Mouse (Mus musculus): Measurements from ENCODE around the gene Chtop. TPM values are rescaled to one million over a fixed set of nuclear protein-coding genes. Genes with fewer than 3 reads are reported as not detected.

Gene Chtop
- total and polyA plus RNA-seq, 3 experiments, result 78.6 to 135 (median 97.0) TPM

DNA sequence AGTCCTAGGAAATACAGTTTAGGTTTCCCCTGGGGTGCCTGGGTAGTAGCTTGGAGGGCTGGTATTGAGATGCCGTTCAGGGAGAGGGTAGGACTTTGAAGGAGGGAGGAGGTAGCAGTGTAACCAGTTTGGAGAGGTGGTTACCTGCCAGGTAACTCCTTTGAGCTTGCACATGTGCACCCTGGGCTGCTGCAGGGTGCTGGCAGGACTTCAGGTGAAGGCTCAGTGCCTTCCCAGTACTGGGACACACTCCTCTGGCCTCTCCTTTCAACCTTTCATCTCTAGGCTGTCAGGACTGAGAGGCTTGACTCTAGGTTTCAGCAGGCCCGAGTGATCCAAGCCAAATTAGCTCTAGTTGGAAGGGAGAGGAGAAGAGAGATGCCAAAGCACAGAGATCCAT lies 16.8 kb upstream of the Chtop start:
- H3K27me3 ChIP-seq (ENCODE audit: insufficient read depth, low read length), result peaks cover 33% of the 10 kb centered on the region
- H3K9me3 ChIP-seq (replicated peaks), result no peaks in the 10 kb centered on the region
- H3K36me3 ChIP-seq (replicated peaks), result peaks cover 5% of the 10 kb centered on the region
- TF ChIP-seq GATA1 (IDR thresholded peaks at IDR 0.05; ENCODE audit: borderline replicate concordance, low read length) (no peak), CTCF (IDR thresholded peaks at IDR 0.05; ENCODE audit: low read depth, low read length) (no peak), GATA2 (IDR thresholded peaks at IDR 0.05; ENCODE audit: borderline replicate concordance, low read depth, low read length) (no peak), POLR2AphosphoS5 (IDR thresholded peaks at IDR 0.05; ENCODE audit: insufficient replicate concordance, low read depth, low read length) (no peak), TAL1 (conservative IDR thresholded peaks at IDR 0.05; ENCODE audit: low read depth, low read length) (no peak)
- no peak for DNase-seq (ENCODE audit: low spot score)
- H3K4me1 ChIP-seq (ENCODE audit: insufficient read depth, low read depth, low read length), result peaks cover 9% of the 10 kb centered on the region
- no peak overlapping the region for H3K4me3 ChIP-seq (ENCODE audit: low read depth, low read length)
- ATAC-seq (ENCODE audit: extremely low read depth, insufficient number of reproducible peaks, low FRiP score, poor library complexity, severe bottlenecking), result no peak

DNA sequence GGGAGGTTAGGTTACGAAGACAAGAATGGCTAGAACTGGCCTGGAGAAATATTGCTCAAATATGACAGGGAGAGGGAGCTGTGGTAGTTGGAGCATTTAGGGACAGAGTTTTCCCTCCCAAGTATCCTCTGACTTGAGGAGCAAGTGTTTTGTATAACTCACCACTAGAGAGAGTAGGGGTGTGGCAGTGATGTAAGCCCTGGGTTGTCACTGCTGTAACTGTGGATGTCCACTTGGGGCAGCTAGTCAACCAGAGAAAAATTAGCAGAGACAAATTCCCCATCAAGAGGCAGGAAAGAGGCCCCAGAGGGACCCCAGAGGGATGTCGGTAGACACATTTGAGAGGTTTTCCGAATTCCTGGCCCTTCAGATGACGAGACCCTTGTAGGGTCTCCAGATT lies 16.1 kb upstream of the Chtop start:
- TF ChIP-seq TAL1 (conservative IDR thresholded peaks at IDR 0.05; ENCODE audit: low read depth, low read length), result no peak
- no peak for TF ChIP-seq GATA2 (IDR thresholded peaks at IDR 0.05; ENCODE audit: borderline replicate concordance, low read depth, low read length)
- TF ChIP-seq CTCF (IDR thresholded peaks at IDR 0.05; ENCODE audit: low read depth, low read length), result no peak
- TF ChIP-seq GATA1 (IDR thresholded peaks at IDR 0.05; ENCODE audit: borderline replicate concordance, low read length), result no peak
- TF ChIP-seq POLR2AphosphoS5 (IDR thresholded peaks at IDR 0.05; ENCODE audit: insufficient replicate concordance, low read depth, low read length), result no peak
- H3K36me3 ChIP-seq (replicated peaks), result peaks cover 7% of the 10 kb centered on the region
- H3K9me3 ChIP-seq (replicated peaks), result no peaks in the 10 kb centered on the region
- H3K27me3 ChIP-seq (ENCODE audit: insufficient read depth, low read length), result peaks cover 33% of the 10 kb centered on the region
- H3K4me1 ChIP-seq (ENCODE audit: insufficient read depth, low read depth, low read length), result peaks cover 9% of the 10 kb centered on the region
- ATAC-seq (ENCODE audit: extremely low read depth, insufficient number of reproducible peaks, low FRiP score, poor library complexity, severe bottlenecking), result no peak
- no peak for DNase-seq (ENCODE audit: low spot score)
- H3K4me3 ChIP-seq (ENCODE audit: low read depth, low read length), result no peak overlapping the region

DNA sequence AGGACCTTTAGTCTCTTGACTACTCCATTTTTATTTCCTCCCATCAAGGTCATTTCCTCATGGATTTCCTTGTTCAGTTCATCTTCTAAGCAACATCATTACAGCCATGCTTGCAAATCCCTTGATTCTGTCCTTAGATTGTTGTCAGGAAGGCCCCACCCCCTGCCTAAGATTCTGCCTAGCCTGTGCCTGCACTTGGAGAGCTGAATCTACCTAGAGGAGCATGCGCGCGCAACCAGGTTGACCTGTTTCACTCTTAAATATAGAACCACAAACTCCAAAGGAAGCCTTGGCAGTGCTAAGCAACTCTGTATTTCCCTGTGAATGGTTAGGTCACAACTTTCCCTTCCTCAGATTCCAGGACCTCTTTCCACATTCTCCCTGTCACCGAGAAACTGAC lies 8.4 kb upstream of the Chtop start:
- peaks cover 22% of the 10 kb centered on the region for H3K36me3 ChIP-seq (replicated peaks)
- H3K4me1 ChIP-seq (ENCODE audit: insufficient read depth, low read depth, low read length), result peaks cover 27% of the 10 kb centered on the region
- ATAC-seq (ENCODE audit: extremely low read depth, insufficient number of reproducible peaks, low FRiP score, poor library complexity, severe bottlenecking) (no peak), DNase-seq (ENCODE audit: low spot score) (no peak)
- no peak overlapping the region for H3K4me3 ChIP-seq (ENCODE audit: low read depth, low read length)
- no peaks in the 10 kb centered on the region for H3K9me3 ChIP-seq (replicated peaks)
- TF ChIP-seq CTCF (IDR thresholded peaks at IDR 0.05; ENCODE audit: low read depth, low read length), result no peak
- no peak for TF ChIP-seq TAL1 (conservative IDR thresholded peaks at IDR 0.05; ENCODE audit: low read depth, low read length)
- no peak for TF ChIP-seq POLR2AphosphoS5 (IDR thresholded peaks at IDR 0.05; ENCODE audit: insufficient replicate concordance, low read depth, low read length)
- TF ChIP-seq GATA1 (IDR thresholded peaks at IDR 0.05; ENCODE audit: borderline replicate concordance, low read length), result no peak
- no peaks in the 10 kb centered on the region for H3K27me3 ChIP-seq (ENCODE audit: insufficient read depth, low read length)

DNA sequence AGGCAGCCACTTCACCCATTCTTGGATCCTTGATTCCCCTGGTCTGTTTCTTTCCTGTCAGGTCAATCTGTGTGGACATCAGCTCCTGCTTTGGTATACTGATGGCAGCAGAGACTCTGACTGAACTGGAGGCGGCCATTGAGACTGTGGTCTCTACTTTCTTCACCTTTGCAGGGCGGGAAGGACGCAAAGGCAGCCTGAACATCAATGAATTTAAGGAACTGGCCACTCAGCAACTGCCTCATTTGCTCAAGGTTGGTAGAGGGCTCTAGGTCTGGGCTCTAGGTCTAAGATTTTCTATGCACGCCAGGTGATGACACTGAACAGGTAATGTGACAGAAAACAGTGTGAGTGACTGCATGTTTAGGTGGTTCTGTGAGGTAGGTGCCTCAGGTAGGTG lies 6.5 kb upstream of the Chtop start:
- ATAC-seq (ENCODE audit: extremely low read depth, insufficient number of reproducible peaks, low FRiP score, poor library complexity, severe bottlenecking) (no peak), DNase-seq (ENCODE audit: low spot score) (no peak)
- peaks cover 31% of the 10 kb centered on the region for H3K4me1 ChIP-seq (ENCODE audit: insufficient read depth, low read depth, low read length)
- no peak for TF ChIP-seq GATA2 (IDR thresholded peaks at IDR 0.05; ENCODE audit: borderline replicate concordance, low read depth, low read length)
- no peak for TF ChIP-seq TAL1 (conservative IDR thresholded peaks at IDR 0.05; ENCODE audit: low read depth, low read length)
- no peak for TF ChIP-seq GATA1 (IDR thresholded peaks at IDR 0.05; ENCODE audit: borderline replicate concordance, low read length)
- no peak for TF ChIP-seq POLR2AphosphoS5 (IDR thresholded peaks at IDR 0.05; ENCODE audit: insufficient replicate concordance, low read depth, low read length)
- TF ChIP-seq CTCF (IDR thresholded peaks at IDR 0.05; ENCODE audit: low read depth, low read length), result no peak
- peaks cover 34% of the 10 kb centered on the region for H3K36me3 ChIP-seq (replicated peaks)
- no peaks in the 10 kb centered on the region for H3K9me3 ChIP-seq (replicated peaks)
- no peaks in the 10 kb centered on the region for H3K27me3 ChIP-seq (ENCODE audit: insufficient read depth, low read length)
- no peak overlapping the region for H3K4me3 ChIP-seq (ENCODE audit: low read depth, low read length)

DNA sequence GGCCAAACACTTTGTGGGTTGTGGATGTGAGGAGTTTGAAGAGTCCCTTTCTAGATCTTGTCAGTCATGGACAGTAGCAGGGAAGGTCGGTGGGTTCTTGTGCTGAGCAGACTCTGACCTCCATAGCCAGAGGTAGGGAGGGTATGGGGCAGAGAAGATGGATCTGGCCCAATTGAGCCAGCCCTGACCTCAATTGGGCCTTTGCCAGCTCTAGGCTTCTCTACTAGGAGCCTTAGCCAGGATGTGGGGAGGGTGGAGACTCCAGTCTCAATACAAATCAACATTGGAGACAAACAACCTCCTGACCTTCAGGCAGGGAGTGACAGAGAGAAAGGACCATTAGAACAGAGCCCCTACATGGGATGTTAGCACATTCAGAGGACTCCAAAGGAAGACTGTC lies 5.9 kb upstream of the Chtop start:
- DNase-seq (ENCODE audit: low spot score) (no peak), ATAC-seq (ENCODE audit: extremely low read depth, insufficient number of reproducible peaks, low FRiP score, poor library complexity, severe bottlenecking) (no peak)
- Histone ChIP-seq H3K4me1 (ENCODE audit: insufficient read depth, low read depth, low read length) (peaks cover 32% of the 10 kb centered on the region), H3K36me3 (replicated peaks) (peaks cover 35% of the 10 kb centered on the region), H3K27me3 (ENCODE audit: insufficient read depth, low read length) (no peaks in the 10 kb centered on the region), H3K4me3 (ENCODE audit: low read depth, low read length) (peak overlapping the region; percentile 70), H3K9me3 (replicated peaks) (no peaks in the 10 kb centered on the region)
- no peak for TF ChIP-seq GATA1 (IDR thresholded peaks at IDR 0.05; ENCODE audit: borderline replicate concordance, low read length)
- TF ChIP-seq POLR2AphosphoS5 (IDR thresholded peaks at IDR 0.05; ENCODE audit: insufficient replicate concordance, low read depth, low read length), result no peak
- TF ChIP-seq GATA2 (IDR thresholded peaks at IDR 0.05; ENCODE audit: borderline replicate concordance, low read depth, low read length), result no peak
- no peak for TF ChIP-seq CTCF (IDR thresholded peaks at IDR 0.05; ENCODE audit: low read depth, low read length)
- no peak for TF ChIP-seq TAL1 (conservative IDR thresholded peaks at IDR 0.05; ENCODE audit: low read depth, low read length)

DNA sequence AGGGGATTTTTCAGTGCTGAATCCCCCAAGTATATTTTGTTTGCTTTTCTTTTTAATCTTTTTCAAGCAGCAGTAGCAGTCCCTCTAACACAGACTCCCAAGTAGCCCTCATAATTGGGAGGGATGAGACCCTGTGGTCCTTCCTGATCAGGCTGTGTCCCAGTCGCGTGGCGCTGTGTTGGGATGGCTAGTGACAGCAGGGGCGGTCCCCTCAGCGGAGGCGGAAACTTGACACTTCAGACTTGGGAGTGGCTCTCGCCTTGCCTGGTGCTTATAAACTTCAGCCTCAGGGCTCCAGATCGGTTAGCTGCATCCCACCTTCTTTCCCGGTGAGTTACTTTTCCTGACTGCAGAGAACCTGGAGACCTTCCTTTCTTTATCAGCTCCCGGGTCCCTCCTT lies 5.4 kb upstream of the Chtop start:
- Histone ChIP-seq H3K4me1 (ENCODE audit: insufficient read depth, low read depth, low read length) (peaks cover 32% of the 10 kb centered on the region), H3K9me3 (replicated peaks) (no peaks in the 10 kb centered on the region), H3K27me3 (ENCODE audit: insufficient read depth, low read length) (no peaks in the 10 kb centered on the region), H3K4me3 (ENCODE audit: low read depth, low read length) (peak overlapping the region; percentile 70), H3K36me3 (replicated peaks) (peaks cover 35% of the 10 kb centered on the region)
- TF ChIP-seq GATA2 (IDR thresholded peaks at IDR 0.05; ENCODE audit: borderline replicate concordance, low read depth, low read length), result no peak
- TF ChIP-seq CTCF (IDR thresholded peaks at IDR 0.05; ENCODE audit: low read depth, low read length), result no peak
- no peak for TF ChIP-seq POLR2AphosphoS5 (IDR thresholded peaks at IDR 0.05; ENCODE audit: insufficient replicate concordance, low read depth, low read length)
- TF ChIP-seq GATA1 (IDR thresholded peaks at IDR 0.05; ENCODE audit: borderline replicate concordance, low read length), result no peak
- no peak for TF ChIP-seq TAL1 (conservative IDR thresholded peaks at IDR 0.05; ENCODE audit: low read depth, low read length)
- ATAC-seq (ENCODE audit: extremely low read depth, insufficient number of reproducible peaks, low FRiP score, poor library complexity, severe bottlenecking), result peak; percentile 88
- DNase-seq (ENCODE audit: low spot score), result peak; percentile 67

Data from G1E (cell line).